Mouse (Mus musculus) embryonic fibroblast, embryonic 13.5 days (primary cell): Measurements from ENCODE around the gene Slc25a5. TPM values are rescaled to one million over a fixed set of nuclear protein-coding genes. Genes with fewer than 3 reads are reported as not detected.

Experiments used
- H3K27ac ChIP-seq: 2 replicates; pipeline ENCODE4 v1.5.1; 2012; ENCODE audit warnings: low read length, control low read depth, inconsistent platforms; ENCODE audit not compliant: insufficient read depth
- H3K4me1 ChIP-seq: 2 replicates; pipeline ENCODE4 v1.6.1; 2011; ENCODE audit warnings: low read length; ENCODE audit not compliant: control insufficient read depth, insufficient read depth
- H3K4me3 ChIP-seq: 2 replicates; pipeline ENCODE4 v1.5.1; 2011; ENCODE audit warnings: mild to moderate bottlenecking, control low read depth, low read length; ENCODE audit not compliant: insufficient read depth
- CTCF ChIP-seq: IDR thresholded peaks from 2 replicates; pipeline ENCODE4 v1.5.1; 2011; ENCODE audit warnings: mild to moderate bottlenecking, control low read depth, low read length, moderate library complexity, borderline replicate concordance; ENCODE audit not compliant: insufficient read depth
- POLR2A ChIP-seq: IDR thresholded peaks from 2 replicates; pipeline ENCODE4 v1.6.1; 2011; ENCODE audit warnings: low read depth, mild to moderate bottlenecking, control low read depth, low read length, moderate library complexity
- polyA plus RNA-seq: library from polyadenylated mRNA; stranded (reverse); fragments of >200 nt; gene quantifications from 2 replicates; pipeline ENCODE4 v1.2.4, GENCODE M21; 2011; ENCODE audit warnings: low read depth; ENCODE audit not compliant: missing spikeins, insufficient read length

The Slc25a5 gene
- polyA plus RNA-seq, 1 experiment = 502 TPM

DNA sequence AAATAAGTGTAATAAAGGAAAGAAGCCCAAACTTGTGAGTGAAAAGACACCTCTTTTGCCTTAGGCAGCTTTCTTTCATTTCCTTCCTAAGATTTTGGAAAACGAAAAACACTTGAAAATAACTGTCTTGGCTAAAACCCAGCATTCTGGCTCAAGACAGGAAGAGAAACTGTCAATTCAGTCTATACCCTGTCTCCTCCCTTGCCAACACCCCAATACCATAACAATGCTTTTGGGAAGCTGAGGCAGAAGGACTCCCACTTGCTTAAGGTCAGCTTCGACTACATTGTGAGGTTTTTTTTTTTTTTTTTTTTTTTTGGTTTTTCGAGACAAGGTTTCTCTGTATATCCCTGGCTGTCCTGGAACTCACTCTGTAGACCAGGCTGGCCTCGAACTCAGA lies 20.0 kb downstream of the Slc25a5 start:
- Histone ChIP-seq H3K27ac (no peak overlapping the region), H3K4me1 (peaks cover 2% of the 10 kb centered on the region; the same call in 1 of the 2 replicates), H3K4me3 (no peak overlapping the region)
- TF ChIP-seq POLR2A = no peak
- TF ChIP-seq CTCF = no peak

DNA sequence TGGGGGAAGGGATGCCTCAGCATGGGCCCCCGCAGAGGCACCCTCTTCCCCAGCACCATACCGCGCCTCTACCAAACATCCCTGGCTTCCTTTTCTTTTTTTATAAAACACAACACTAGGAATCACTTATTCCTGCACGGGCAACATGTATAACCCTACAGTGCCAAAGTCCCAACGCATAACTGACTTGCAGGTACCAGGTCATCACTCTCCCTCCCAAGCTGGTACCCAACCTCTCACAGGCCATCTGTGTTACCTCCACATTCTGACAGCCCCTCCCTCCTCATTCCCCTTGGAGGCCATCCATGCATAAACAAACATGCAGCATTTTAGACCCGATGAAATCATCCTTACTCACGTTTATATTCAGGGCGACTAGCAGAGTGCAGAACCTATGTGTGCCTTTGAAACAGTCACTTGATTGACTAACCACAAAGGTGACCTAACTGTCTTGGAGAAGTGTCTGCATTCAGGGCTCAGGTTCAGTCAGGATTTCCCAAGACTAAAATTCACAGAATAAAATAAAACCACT lies 21.0 kb downstream of the Slc25a5 start:
- TF ChIP-seq CTCF (no peak), POLR2A (no peak)
- H3K4me1 ChIP-seq = peaks cover 2% of the 10 kb centered on the region; the same call in 1 of the 2 replicates
- H3K27ac ChIP-seq = no peak overlapping the region
- no peak overlapping the region for H3K4me3 ChIP-seq

DNA sequence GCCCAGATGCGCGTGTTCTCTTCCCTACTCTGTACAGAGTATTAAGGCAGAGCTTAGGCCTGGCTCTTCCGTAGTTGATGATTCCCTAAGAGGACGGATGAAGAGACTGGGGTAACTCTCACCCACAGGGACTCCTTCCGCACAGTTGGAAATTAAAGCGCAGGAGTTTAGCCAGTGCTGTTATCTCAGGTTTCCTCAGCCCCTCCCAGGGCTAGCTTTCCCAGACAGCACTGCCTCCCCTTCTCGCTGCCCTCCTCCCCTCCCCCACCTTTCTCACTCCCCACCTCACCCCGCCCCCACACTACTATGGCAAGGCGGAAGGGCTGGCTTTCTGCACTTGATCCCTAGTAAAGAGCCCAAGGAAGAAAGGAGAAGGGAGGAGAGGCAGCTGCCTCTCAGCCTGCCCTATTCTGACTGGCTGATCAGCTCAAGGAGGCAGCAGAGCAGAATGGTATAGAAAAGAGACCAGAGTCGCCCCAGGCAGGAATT lies 21.5 kb downstream of the Slc25a5 start:
- Histone ChIP-seq H3K4me1 (peaks cover 2% of the 10 kb centered on the region; the same call in 1 of the 2 replicates), H3K27ac (no peak overlapping the region), H3K4me3 (no peak overlapping the region)
- TF ChIP-seq CTCF = no peak
- no peak for TF ChIP-seq POLR2A

DNA sequence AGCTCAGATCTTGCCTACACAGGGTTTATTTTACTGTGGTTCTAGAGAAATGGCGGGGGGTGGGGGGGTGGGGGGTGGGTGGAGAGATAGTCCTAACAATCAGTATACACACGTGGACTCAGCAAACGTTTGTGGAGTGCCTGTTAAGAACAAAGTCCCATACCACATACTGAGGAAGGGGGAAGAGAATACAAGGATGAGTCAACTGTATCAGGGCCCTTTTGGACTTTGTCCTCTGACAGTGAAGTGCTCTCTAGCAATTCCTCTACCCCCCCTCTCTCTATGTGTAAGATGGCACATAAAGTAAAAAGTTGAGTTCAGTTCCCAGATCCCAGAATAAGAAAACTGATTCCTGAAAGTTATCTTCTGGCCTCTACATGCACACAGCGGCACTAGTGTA lies 24.1 kb downstream of the Slc25a5 start:
- H3K4me1 ChIP-seq = peaks cover 2% of the 10 kb centered on the region; the same call in 1 of the 2 replicates
- no peak overlapping the region for H3K27ac ChIP-seq
- TF ChIP-seq POLR2A (no peak), CTCF (no peak)
- H3K4me3 ChIP-seq = no peak overlapping the region

DNA sequence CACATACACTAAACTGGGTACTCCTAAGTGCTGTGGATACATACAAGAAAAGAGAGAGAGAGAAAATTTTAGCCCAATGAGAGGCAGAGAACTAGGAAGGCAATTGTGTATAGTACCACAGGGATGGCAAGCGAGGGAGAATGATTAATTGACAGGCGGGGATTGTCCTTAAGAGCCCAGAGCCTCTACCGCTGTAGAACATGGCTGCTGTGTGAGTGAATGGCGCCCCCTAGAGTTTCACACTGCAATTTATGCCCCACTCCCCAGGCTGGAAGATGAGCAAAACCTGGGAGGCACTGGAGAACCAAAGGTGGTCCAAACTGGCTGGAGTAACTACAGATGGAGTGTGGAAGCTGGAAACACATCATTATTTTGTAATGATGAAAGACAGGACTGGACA lies 24.8 kb downstream of the Slc25a5 start:
- no peak for TF ChIP-seq POLR2A
- no peak for TF ChIP-seq CTCF
- H3K4me1 ChIP-seq = peaks cover 2% of the 10 kb centered on the region; the same call in 1 of the 2 replicates

DNA sequence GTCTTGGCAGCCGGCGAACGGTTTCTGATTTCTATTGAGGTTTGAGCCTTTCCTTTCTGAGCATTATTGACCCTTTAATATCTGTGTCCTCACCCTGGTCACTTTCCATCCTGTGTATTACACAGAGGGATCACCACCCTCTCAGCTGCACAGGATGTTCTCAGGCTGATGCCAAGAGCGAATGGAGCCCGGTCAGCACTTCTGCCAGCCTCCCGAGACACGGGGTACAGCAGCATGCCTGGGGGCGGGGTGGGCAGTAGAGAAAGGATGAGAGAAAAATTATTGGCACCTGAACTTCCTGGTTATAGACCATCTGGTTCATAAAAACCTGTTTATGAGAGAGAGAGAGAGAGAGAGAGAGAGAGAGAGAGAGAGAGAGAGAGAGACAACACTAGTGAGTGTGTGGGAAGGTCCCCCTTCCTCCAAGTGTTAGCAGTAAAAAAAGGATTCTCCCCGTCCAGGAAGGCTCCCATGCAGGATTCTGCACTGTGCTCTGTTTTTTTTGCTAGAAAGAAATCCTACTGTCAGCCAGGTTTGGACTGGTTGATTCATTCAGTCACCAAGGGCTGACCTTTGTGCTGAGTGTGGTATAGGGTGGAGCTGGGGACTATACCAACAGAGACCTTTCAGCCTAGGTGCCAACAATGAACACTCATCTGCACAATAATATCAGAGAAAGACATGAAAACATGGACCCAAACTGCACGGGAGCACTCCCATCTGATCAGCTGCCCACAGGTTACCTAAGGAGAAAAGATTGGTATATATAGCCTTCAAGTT lies 28.7 kb downstream of the Slc25a5 start:
- H3K4me1 ChIP-seq = no peaks in the 10 kb centered on the region
- H3K27ac ChIP-seq = no peak overlapping the region
- no peak for TF ChIP-seq CTCF
- TF ChIP-seq POLR2A = no peak
- no peak overlapping the region for H3K4me3 ChIP-seq

More for the DNA sequence above, 24.8 kb downstream of the Slc25a5 start:
- Histone ChIP-seq H3K4me3 (no peak overlapping the region), H3K27ac (no peak overlapping the region)

DNA sequence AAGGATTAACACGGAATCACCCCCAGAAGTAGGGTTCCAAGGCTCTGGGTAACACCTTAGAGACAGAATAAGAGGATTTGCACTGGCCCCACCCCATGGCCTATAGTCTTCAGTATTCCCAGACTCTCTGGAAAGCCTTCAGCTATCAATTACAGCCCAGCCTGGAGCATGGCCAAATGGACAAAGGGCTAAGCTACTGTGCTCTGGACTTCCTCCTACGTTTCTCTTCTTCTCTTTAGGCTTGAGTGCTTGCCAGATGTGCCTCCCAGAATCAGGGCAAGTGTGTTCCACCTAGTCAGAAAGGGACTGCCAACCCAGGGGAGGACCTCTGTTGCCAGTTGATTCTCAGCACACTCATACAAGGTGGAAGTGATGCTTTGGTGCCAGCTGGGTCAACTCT lies 29.6 kb downstream of the Slc25a5 start:
- TF ChIP-seq CTCF (no peak), POLR2A (no peak)
- Histone ChIP-seq H3K27ac (no peak overlapping the region), H3K4me3 (no peak overlapping the region), H3K4me1 (no peaks in the 10 kb centered on the region)

DNA sequence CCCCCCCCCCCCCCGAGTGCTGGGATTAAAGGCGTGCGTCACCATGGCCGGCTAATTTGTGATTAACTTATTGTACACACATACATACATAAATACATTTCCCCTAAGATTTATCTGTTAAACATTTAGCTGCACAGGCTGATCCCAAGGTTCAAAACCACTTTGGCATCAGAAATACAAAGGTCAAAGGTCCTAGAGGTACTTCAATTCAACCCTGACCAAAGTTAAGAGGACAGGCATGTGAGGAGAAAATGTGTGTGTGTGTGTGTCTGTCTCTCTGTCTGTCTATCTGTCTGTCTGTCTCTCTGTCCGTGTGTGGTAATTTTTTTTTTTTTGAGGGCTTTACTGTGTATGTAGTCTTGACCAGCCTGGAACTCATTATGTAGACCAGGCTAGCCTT lies 31.4 kb downstream of the Slc25a5 start:
- H3K27ac ChIP-seq = no peak overlapping the region

DNA sequence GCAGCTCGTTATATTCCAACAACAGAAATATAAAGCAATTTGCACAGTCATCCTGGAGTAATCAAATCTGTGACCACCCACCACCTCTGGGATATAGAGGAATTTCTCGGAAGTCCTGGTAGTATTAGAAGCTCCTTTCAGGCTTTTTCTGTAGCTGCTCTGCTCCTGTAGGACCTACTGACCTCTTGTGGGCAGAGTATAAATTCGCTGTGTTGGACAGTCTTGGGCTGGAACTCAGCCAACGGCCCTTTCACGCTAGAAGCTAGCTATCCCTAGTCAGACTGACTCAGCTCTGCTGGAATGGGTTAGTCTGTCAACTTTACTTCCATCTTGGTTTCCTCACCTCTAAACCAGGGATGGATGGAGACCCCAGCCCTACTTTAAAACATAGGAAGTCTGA lies 34.8 kb downstream of the Slc25a5 start:
- Histone ChIP-seq H3K4me1 (peaks cover 10% of the 10 kb centered on the region), H3K4me3 (no peak overlapping the region), H3K27ac (no peak overlapping the region)
- no peak for TF ChIP-seq POLR2A
- no peak for TF ChIP-seq CTCF

More for the DNA sequence above, 31.4 kb downstream of the Slc25a5 start:
- Histone ChIP-seq H3K4me3 (no peak overlapping the region), H3K4me1 (peaks cover 9% of the 10 kb centered on the region)
- TF ChIP-seq POLR2A (no peak), CTCF (no peak)

DNA sequence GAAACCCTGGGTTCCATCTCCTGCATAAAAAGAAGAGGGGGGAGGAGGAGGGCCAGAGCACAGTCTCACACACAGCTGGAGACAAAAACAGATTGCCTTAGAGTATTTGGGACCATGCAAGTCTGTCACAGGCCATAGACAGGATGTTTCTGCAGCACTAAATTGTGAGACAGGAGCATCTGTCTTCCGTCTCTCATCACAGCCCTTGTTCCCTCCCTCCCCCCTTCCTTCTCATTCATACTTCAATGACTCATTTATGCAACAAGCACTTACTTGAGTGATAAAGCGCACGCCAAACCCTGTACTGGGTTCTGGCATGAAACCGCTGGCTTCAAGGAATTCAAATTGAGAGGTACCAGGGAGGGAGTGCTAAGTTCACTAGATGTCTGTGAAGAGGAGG lies 36.2 kb downstream of the Slc25a5 start:
- no peak overlapping the region for H3K27ac ChIP-seq
- peaks cover 10% of the 10 kb centered on the region for H3K4me1 ChIP-seq
- TF ChIP-seq POLR2A (no peak), CTCF (no peak)
- H3K4me3 ChIP-seq = no peak overlapping the region
